In genomic region chr11:76524947-76525346, GRCm38 (mm10) we compare ENCODE assay signal across 9 mouse cellular contexts.
A peak's percentile ranks its signal among the peaks of the same experiment; 100 is the strongest.
DNase-seq lines count a peak whose midpoint lies in the region; ATAC-seq and TF ChIP-seq lines count a peak whose summit lies in the region.
"Had no signal": no experiment of that assay in that cellular context is flagged by ENCODE, and none has a peak within 500 bp of the region (broad histone marks: within the 10 kb centered on the region; RNA-seq: fewer than 3 reads in every experiment).

No protein-coding gene starts in this region.

- 6% methylated on average over 8 of the region's 8 CpGs for WGBS in kidney, embryonic 15.5 days

- H3K4me2 ChIP-seq in kidney, embryonic 15.5 days = no peak overlapping the region
- H3K4me2 ChIP-seq: heart, embryonic 15.5 days had no signal

- no peak overlapping the region for H3K27ac ChIP-seq in gastrocnemius, adult 2 months
- peak overlapping the region; percentile 34; the same call in 1 of the 2 replicates for H3K27ac ChIP-seq in kidney, embryonic 15.5 days
- H3K27ac ChIP-seq: heart, embryonic 15.5 days had no signal

- no peak overlapping the region for H3K9ac ChIP-seq in kidney, embryonic 15.5 days
- H3K9ac ChIP-seq: heart, embryonic 15.5 days had no signal

- H3K4me3 ChIP-seq in gastrocnemius, adult 2 months = no peak overlapping the region
- H3K4me3 ChIP-seq in kidney, embryonic 15.5 days (replicated peaks) = no peak overlapping the region
- H3K4me3 ChIP-seq: heart, embryonic 15.5 days had no signal

- no peak for ATAC-seq in kidney, embryonic 15.5 days (replicated peaks; ENCODE audit: low FRiP score)
- ATAC-seq in neutrophil, adult 5-6 weeks (ENCODE audit: extremely low read depth, insufficient number of reproducible peaks, low FRiP score, poor library complexity, severe bottlenecking) = peak; percentile 69
- no peak for ATAC-seq in activated CD4-positive, CD25-positive, alpha-beta regulatory T cell, adult 4 months

- H3K27me3 ChIP-seq in kidney, embryonic 15.5 days = no peaks in the 10 kb centered on the region
- H3K27me3 ChIP-seq: heart, embryonic 15.5 days had no signal

- peak; percentile 94 for TF ChIP-seq CTCF in gastrocnemius, adult 2 months (IDR thresholded peaks at IDR 0.05)

- no peaks in the 10 kb centered on the region for H3K9me3 ChIP-seq in kidney, embryonic 15.5 days (replicated peaks)
- H3K9me3 ChIP-seq: heart, embryonic 15.5 days had no signal

- H3K36me3 ChIP-seq in kidney, embryonic 15.5 days = no peaks in the 10 kb centered on the region; the same call in 1 of the 2 replicates
- H3K36me3 ChIP-seq: heart, embryonic 15.5 days had no signal

- peak; percentile 37 to 48 for DNase-seq in CD8-positive naive resting alpha-beta T cell, adult 2 months (ENCODE audit: low read depth in 2 of 2, low spot score in 2 of 2)
- peak; percentile 88 for DNase-seq in NIH3T3 (ENCODE audit: low read depth)
- peak; percentile 87 for DNase-seq in cerebellum, adult 9-10 months
- DNase-seq in gastrocnemius, adult 2 months = peak; percentile 59
- peak; percentile 61 to 67 for DNase-seq in lung, adult 18-20 months

- intact Hi-C loops in gastrocnemius, adult 2 months (cut with DNase I) = loop anchor here (1.0 to 10.0 kb wide), 2 partner anchors 50 to 121 kb away; no protein-coding TSS in a partner anchor

- peaks cover 54% of the 10 kb centered on the region for H3K4me1 ChIP-seq in kidney, embryonic 15.5 days
